Mouse (Mus musculus) limb, embryonic 13.5 days (tissue): Measurements from ENCODE around the gene Drd5. TPM values are rescaled to one million over a fixed set of nuclear protein-coding genes. Genes with fewer than 3 reads are reported as not detected.

Experiments used
- ATAC-seq: fragments of 200-750 bp; cut with Nextera tagmentation; 2 replicates; pipeline ENCODE4 v1.8.0; 2017; ENCODE audit warnings: low read depth, moderate number of reproducible peaks, moderate TSS enrichment; ENCODE audit not compliant: low FRiP score
- H3K27ac ChIP-seq: fragments of 300-500 bp; sonication (generic); 2 replicates; pipeline ENCODE4 v1.5.1; 2015; ENCODE audit warnings: inconsistent platforms, mild to moderate bottlenecking, moderate library complexity
- H3K27me3 ChIP-seq: fragments of 300-500 bp; sonication (generic); 2 replicates; pipeline ENCODE4 v1.6.1; 2015; ENCODE audit warnings: mild to moderate bottlenecking, inconsistent platforms
- H3K36me3 ChIP-seq: fragments of 300-500 bp; sonication (generic); 2 replicates; pipeline ENCODE4 v1.6.1; 2015; ENCODE audit warnings: inconsistent platforms, mild to moderate bottlenecking, moderate library complexity
- H3K4me1 ChIP-seq: fragments of 300-500 bp; sonication (generic); 2 replicates; pipeline ENCODE4 v1.6.1; 2015; ENCODE audit warnings: inconsistent platforms
- H3K4me2 ChIP-seq: fragments of 300-500 bp; sonication (generic); replicated peaks from 2 replicates; pipeline ENCODE4 v1.6.1; 2015; ENCODE audit warnings: inconsistent platforms, mild to moderate bottlenecking, moderate library complexity
- H3K4me3 ChIP-seq: fragments of 300-500 bp; sonication (generic); 2 replicates; pipeline ENCODE4 v1.5.1; 2015; ENCODE audit warnings: moderate library complexity, mild to moderate bottlenecking, inconsistent platforms
- H3K9ac ChIP-seq: fragments of 300-500 bp; sonication (generic); 2 replicates; pipeline ENCODE4 v1.6.1; 2015; ENCODE audit warnings: mild to moderate bottlenecking, inconsistent platforms
- H3K9me3 ChIP-seq: fragments of 300-500 bp; sonication (generic); 2 replicates; pipeline ENCODE4 v1.6.1; 2016; ENCODE audit warnings: inconsistent platforms
- WGBS: fragments of 180-500 bp; shearing (Covaris S2); methylation state at CpG from one replicate; pipeline ENCODE4 v1.1.7; 2015; 5-methylcytosine and 5-hydroxymethylcytosine counted together
- polyA plus RNA-seq: library from polyadenylated mRNA; unstranded; fragments of >200 nt; fragmentation: Nextera tagmentation; extraction: Ambion mirVana; gene quantifications from 2 replicates; pipeline ENCODE4 v1.2.1, GENCODE M21; 2015

Drd5 gene
- polyA plus RNA-seq, 1 experiment from 2014 or later: 0.04 TPM

DNA sequence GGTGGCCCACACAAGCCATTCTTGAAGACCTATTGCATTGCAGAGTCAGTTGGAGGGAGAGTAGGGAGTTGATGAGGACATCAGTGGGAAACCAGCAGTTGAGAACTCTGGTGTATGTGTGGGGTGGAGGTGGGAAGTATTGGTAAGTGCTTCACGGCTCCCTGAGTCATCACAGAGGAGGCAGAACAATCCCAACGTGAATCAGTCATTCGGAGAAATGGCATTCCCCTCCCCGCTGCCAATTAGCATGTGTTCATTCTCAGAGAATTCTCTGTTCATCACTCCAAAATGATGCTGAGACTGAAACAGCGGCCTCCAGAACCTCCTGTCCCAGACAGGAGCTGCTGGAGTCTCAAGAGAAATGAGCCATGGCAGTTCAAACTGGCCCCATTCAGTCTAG, 45.2 kb downstream of the Drd5 start:
- Histone ChIP-seq H3K9me3 (no peaks in the 10 kb centered on the region), H3K4me2 (no peak overlapping the region), H3K27ac (no peak overlapping the region), H3K27me3 (peaks cover 4% of the 10 kb centered on the region; the same call in 1 of the 2 replicates), H3K9ac (no peak overlapping the region), H3K4me1 (peaks cover 21% of the 10 kb centered on the region), H3K4me3 (no peak overlapping the region), H3K36me3 (no peaks in the 10 kb centered on the region)
- no peak for ATAC-seq
- 86% methylated on average over 5 of the region's 5 CpGs for WGBS

DNA sequence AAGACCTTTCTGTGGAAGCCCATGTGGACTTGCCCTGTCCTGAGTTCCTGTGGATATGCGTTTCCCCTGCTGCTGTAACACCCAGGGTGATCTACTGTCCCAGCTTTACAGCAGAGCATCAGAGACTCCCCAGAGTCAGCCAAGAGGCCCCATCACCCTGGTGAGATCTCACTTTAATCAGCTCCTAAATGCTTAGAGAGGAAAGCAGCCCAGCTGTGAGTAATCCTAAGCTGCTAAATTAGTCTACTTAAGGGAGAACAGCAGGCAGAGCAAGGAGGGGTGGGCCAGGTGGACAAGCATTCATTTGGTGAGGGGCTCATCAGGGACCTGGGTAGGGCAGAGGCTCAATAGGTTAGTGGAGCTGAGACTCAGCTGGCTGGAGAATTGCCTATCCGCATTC, 46.4 kb downstream of the Drd5 start:
- Histone ChIP-seq H3K4me3 (no peak overlapping the region), H3K4me2 (no peak overlapping the region), H3K27me3 (peaks cover 4% of the 10 kb centered on the region; the same call in 1 of the 2 replicates), H3K27ac (no peak overlapping the region), H3K36me3 (no peaks in the 10 kb centered on the region), H3K9ac (no peak overlapping the region), H3K4me1 (peaks cover 21% of the 10 kb centered on the region), H3K9me3 (no peaks in the 10 kb centered on the region)
- ATAC-seq: no peak
- 31% methylated on average over 2 of the region's 2 CpGs for WGBS

DNA sequence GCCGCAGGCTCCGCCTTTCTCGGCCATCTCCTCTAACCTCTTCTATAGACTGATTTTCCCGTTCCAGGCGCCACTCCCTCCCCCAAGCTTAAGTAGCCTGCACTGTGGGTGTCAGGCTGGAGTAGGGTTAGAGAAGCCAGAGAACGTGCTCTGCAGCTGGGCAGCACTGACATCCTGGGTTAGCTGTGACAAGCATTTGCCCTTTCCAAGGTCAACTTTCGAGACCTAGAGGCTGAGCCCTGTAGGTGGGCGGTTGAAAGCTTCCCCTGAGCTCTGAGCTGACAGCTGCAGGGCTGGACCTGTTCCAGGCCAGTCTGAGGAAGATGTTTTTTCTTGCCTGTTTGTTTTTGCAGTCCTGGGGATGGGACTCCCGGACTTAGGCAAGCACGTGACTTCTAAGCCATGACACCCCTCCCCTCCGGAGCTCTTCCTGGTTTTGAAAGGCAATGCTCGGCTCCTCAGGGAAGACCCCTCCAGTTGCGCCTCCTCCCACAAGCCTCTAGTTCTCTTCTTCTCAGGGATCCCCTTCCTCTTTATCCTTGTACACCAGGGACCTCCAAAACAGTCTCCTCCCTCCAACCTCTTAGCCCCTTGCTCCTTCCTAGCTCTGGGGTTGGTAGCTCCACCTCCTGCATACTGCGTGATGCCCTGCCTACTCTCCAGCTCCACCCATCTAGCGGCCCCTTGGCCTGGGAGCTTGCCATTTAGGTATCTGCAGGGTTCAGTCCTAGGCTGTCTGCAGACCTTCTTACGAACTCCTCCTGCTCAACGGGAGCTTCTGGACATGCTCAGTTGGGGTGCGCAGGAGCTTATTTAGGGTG, 47.7 kb downstream of the Drd5 start:
- Histone ChIP-seq H3K36me3 (no peaks in the 10 kb centered on the region), H3K9me3 (no peaks in the 10 kb centered on the region), H3K4me2 (peak overlapping the region; percentile 66), H3K4me3 (peak overlapping the region; percentile 34), H3K4me1 (peaks cover 21% of the 10 kb centered on the region), H3K9ac (no peak overlapping the region; the same call in 1 of the 2 replicates), H3K27ac (no peak overlapping the region), H3K27me3 (peaks cover 4% of the 10 kb centered on the region; the same call in 1 of the 2 replicates)
- WGBS: 12% methylated on average over 18 of the region's 18 CpGs
- peak; percentile 79 for ATAC-seq

DNA sequence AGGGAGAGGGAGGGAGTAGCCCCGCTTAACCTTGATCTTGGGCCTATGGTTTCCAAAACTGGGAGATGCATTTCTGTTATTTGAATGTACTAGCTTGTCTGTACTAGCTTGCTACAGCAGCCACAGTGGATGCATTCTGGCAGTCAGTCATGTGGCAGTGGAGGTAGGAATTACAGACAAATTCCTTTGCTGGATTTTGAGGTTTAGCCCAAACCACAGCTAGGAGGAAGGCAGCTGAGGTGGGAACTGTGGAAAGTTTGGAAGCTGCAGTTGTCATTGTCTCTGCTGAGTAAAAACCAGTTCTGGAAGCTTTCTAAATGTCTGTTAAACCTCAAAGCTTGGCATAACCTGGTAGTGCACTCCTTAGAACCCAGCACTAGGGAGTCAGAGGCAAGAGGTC, 52.1 kb downstream of the Drd5 start:
- Histone ChIP-seq H3K4me3 (no peak overlapping the region), H3K36me3 (no peaks in the 10 kb centered on the region), H3K4me1 (peaks cover 16% of the 10 kb centered on the region), H3K9ac (no peak overlapping the region), H3K9me3 (no peaks in the 10 kb centered on the region), H3K4me2 (no peak overlapping the region), H3K27me3 (no peaks in the 10 kb centered on the region), H3K27ac (no peak overlapping the region)
- ATAC-seq: no peak
- WGBS: 69% methylated on average over 1 of the region's 1 CpGs

Other genes starting within 250 kb of the Drd5 start
- gene Nsg1, start 159.5 kb upstream of the Drd5 start, polyA plus RNA-seq: 149 and 155 TPM in 2 replicates
- gene Zbtb49, start 98.9 kb upstream of the Drd5 start, polyA plus RNA-seq: 18.4 and 18.7 TPM in 2 replicates
- gene Lyar, start 98.9 kb upstream of the Drd5 start, polyA plus RNA-seq: 115 and 118 TPM in 2 replicates
- gene Tmem128, start 59.2 kb upstream of the Drd5 start, polyA plus RNA-seq: 67.2 and 75.3 TPM in 2 replicates
- gene Otop1, start 43.4 kb upstream of the Drd5 start, polyA plus RNA-seq: 0.06 and 0.14 TPM in 2 replicates
- 0.28 and 0.32 TPM in 2 replicates for gene Slc2a9, start 183.8 kb downstream of the Drd5 start, polyA plus RNA-seq
- gene Wdr1, start 243.9 kb downstream of the Drd5 start, polyA plus RNA-seq: 203 and 206 TPM in 2 replicates